Mouse (Mus musculus): ENCODE measurements around the gene Ecm1.

Gene Ecm1

GRCm38 (mm10) chr3:95689171-95689915 is 50.0 kb downstream of the Ecm1 start:
- no peak for DNase-seq

GRCm38 (mm10) chr3:95687524-95688421 is 51.6 kb downstream of the Ecm1 start, which contains the start of gene Adamtsl4:
TSS of gene Adamtsl4 (minus strand) at chr3:95687917.
- DNase-seq = peak; percentile 33

GRCm38 (mm10) chr3:95687168-95687523 is 52.2 kb downstream of the Ecm1 start:
- no peak for DNase-seq

- DNase-seq = no peak
Observed at GRCm38 (mm10) chr3:95686492-95687167, 52.7 kb downstream of the Ecm1 start.

- DNase-seq = no peak
Observed at GRCm38 (mm10) chr3:95685701-95686100, 53.7 kb downstream of the Ecm1 start.

GRCm38 (mm10) chr3:95685301-95685700 is 54.1 kb downstream of the Ecm1 start:
- no peak for DNase-seq

- DNase-seq = no peak
Observed at GRCm38 (mm10) chr3:95684846-95685245, 54.5 kb downstream of the Ecm1 start.
